Mouse (Mus musculus): ENCODE measurements at regions not wholly inside any gene's neighbourhood (a gene's known extent, or its start where the extent isn't known, plus 50 kb on each side); places are given as distances from the start of the nearest gene placed in this dataset.

GRCm38 (mm10) chr1:73857497-73857896 lies 266.8 kb downstream of the Tns1 start:
- DNase-seq (ENCODE audit: low spot score): no peak

- no peak for DNase-seq (ENCODE audit: low spot score)
Measured at GRCm38 (mm10) chr1:73856811-73857210, 267.4 kb downstream of the Tns1 start.

GRCm38 (mm10) chr1:73855306-73855705 lies 268.9 kb downstream of the Tns1 start:
- no peak for DNase-seq (ENCODE audit: low spot score)

- DNase-seq (ENCODE audit: low spot score): peak; percentile 26
Measured at GRCm38 (mm10) chr1:73853851-73854250, 270.4 kb downstream of the Tns1 start.

- peak; percentile 48 for DNase-seq (ENCODE audit: low spot score)
Measured at GRCm38 (mm10) chr1:73850173-73851014, 273.9 kb downstream of the Tns1 start.

- DNase-seq (ENCODE audit: low spot score): no peak
Measured at GRCm38 (mm10) chr1:73848370-73848769, 275.9 kb downstream of the Tns1 start.

- DNase-seq (ENCODE audit: low spot score): no peak
Measured at GRCm38 (mm10) chr1:73847126-73847525, 277.1 kb downstream of the Tns1 start.

- no peak for DNase-seq (ENCODE audit: low spot score)
Measured at GRCm38 (mm10) chr1:73845115-73845514, 279.1 kb downstream of the Tns1 start.

- no peak for DNase-seq (ENCODE audit: low spot score)
Measured at GRCm38 (mm10) chr1:73844574-73844973, 279.7 kb downstream of the Tns1 start.

- DNase-seq (ENCODE audit: low spot score): no peak
Measured at GRCm38 (mm10) chr1:73839351-73839750, 284.9 kb downstream of the Tns1 start.

- no peak for DNase-seq (ENCODE audit: low spot score)
Measured at GRCm38 (mm10) chr1:73836680-73837079, 287.6 kb downstream of the Tns1 start.

GRCm38 (mm10) chr1:73834566-73834965 lies 289.7 kb downstream of the Tns1 start:
- no peak for DNase-seq (ENCODE audit: low spot score)

- no peak for DNase-seq (ENCODE audit: low spot score)
Measured at GRCm38 (mm10) chr1:73830486-73831132, 293.6 kb downstream of the Tns1 start.

- no peak for DNase-seq (ENCODE audit: low spot score)
Measured at GRCm38 (mm10) chr1:73828996-73829395, 295.3 kb downstream of the Tns1 start.

- DNase-seq (ENCODE audit: low spot score): peak; percentile 94
Measured at GRCm38 (mm10) chr1:73826243-73826930, 297.9 kb downstream of the Tns1 start.

- DNase-seq (ENCODE audit: low spot score): peak; percentile 57
Measured at GRCm38 (mm10) chr1:73824406-73825184, 299.7 kb downstream of the Tns1 start.

- no peak for DNase-seq (ENCODE audit: low spot score)
Measured at GRCm38 (mm10) chr1:73823726-73824125, 300.5 kb downstream of the Tns1 start.

GRCm38 (mm10) chr1:73822616-73823015 lies 301.6 kb downstream of the Tns1 start:
- no peak for DNase-seq (ENCODE audit: low spot score)

GRCm38 (mm10) chr1:73820701-73821100 lies 303.5 kb downstream of the Tns1 start:
- no peak for DNase-seq (ENCODE audit: low spot score)

GRCm38 (mm10) chr1:73807206-73807605 lies 317.0 kb downstream of the Tns1 start:
- DNase-seq (ENCODE audit: low spot score): no peak

GRCm38 (mm10) chr1:73805156-73805555 lies 319.1 kb downstream of the Tns1 start:
- DNase-seq (ENCODE audit: low spot score): no peak

GRCm38 (mm10) chr1:73799996-73800395 lies 324.3 kb downstream of the Tns1 start:
- no peak for DNase-seq (ENCODE audit: low spot score)

All from testis, postnatal 10 days (tissue).